In genomic region chr1:53076656-53077055, GRCm38 (mm10) we compare ENCODE assay signal across 33 mouse cellular contexts. TPM values are rescaled to one million over a fixed set of nuclear protein-coding genes. Genes with fewer than 3 reads are reported as not detected.
DNase-seq lines count a peak whose midpoint lies in the region; ATAC-seq and TF ChIP-seq lines count a peak whose summit lies in the region.
"Had no signal": no experiment of that assay in that cellular context is flagged by ENCODE, and none has a peak within 500 bp of the region (broad histone marks: within the 10 kb centered on the region; RNA-seq: fewer than 3 reads in every experiment).

No protein-coding gene starts in this region.

- ATAC-seq in cerebellum, adult (ENCODE audit: insufficient number of reproducible peaks, low FRiP score, low TSS enrichment), result 0 out of 2 replicates have a peak, but pooled peaks have one; percentile 31
- no peak for ATAC-seq in liver, postnatal 0 days
- ATAC-seq: intestine, postnatal 0 days; lung, postnatal 0 days; midbrain, embryonic 13.5 days had no signal

- no peaks in the 10 kb centered on the region for H3K4me1 ChIP-seq in liver, postnatal 0 days (ENCODE audit: insufficient read depth)
- H3K4me1 ChIP-seq: embryonic facial prominence, embryonic 10.5 days; embryonic facial prominence, embryonic 15.5 days; forebrain, embryonic 12.5 days; heart, embryonic 12.5 days; limb, embryonic 12.5 days; liver, embryonic 15.5 days; midbrain, embryonic 13.5 days; neural tube, embryonic 13.5 days; stomach, embryonic 15.5 days had no signal

- no peak for DNase-seq in cerebellum, adult 11 months
- peak; percentile 40 for DNase-seq in testis, postnatal 10 days (ENCODE audit: low spot score)
- no peak for DNase-seq in testis, postnatal 14 days (ENCODE audit: low spot score)
- DNase-seq in cerebellum, postnatal 10 days, result peak; percentile 72 to 74
- no peak for DNase-seq in ovary, postnatal 10 days (ENCODE audit: low spot score)
- DNase-seq in liver, postnatal 0 days, result no peak
- no peak for DNase-seq in frontal cortex, postnatal 25 days (ENCODE audit: low spot score in 2 of 2)
- DNase-seq: adrenal gland, postnatal 14 days; gastrocnemius, adult 2 months; heart, adult 2 months; kidney, adult 9 months; kidney, postnatal 10 days; layer of hippocampus, adult 9-11 months; lung, postnatal 4 days; retina, postnatal 1 day; right cerebral cortex, postnatal 25 days; thymus, adult 18-20 months; thymus, postnatal 36 days had no signal

- 77% methylated on average over 3 of the region's 3 CpGs for WGBS in liver, postnatal 0 days (ENCODE audit: insufficient replicate concordance)

- H3K4me2 ChIP-seq in liver, postnatal 0 days (ENCODE audit: low read depth, low read length), result no peak overlapping the region
- H3K4me2 ChIP-seq: embryonic facial prominence, embryonic 15.5 days; forebrain, embryonic 12.5 days; heart, embryonic 12.5 days; hindbrain, embryonic 14.5 days; limb, embryonic 12.5 days; liver, embryonic 15.5 days; midbrain, embryonic 13.5 days; neural tube, embryonic 13.5 days; stomach, embryonic 15.5 days had no signal

- TF ChIP-seq EP300 in liver, postnatal 0 days (IDR thresholded peaks at IDR 0.05; ENCODE audit: low read depth), result no peak

- no peak overlapping the region for H3K9ac ChIP-seq in liver, postnatal 0 days (replicated peaks)
- H3K9ac ChIP-seq: embryonic facial prominence, embryonic 15.5 days; forebrain, embryonic 12.5 days; heart, embryonic 12.5 days; hindbrain, embryonic 14.5 days; limb, embryonic 12.5 days; liver, embryonic 15.5 days; midbrain, embryonic 13.5 days; neural tube, embryonic 13.5 days; stomach, embryonic 15.5 days had no signal

- no peaks in the 10 kb centered on the region for H3K9me3 ChIP-seq in liver, postnatal 0 days (ENCODE audit: low read length)
- H3K9me3 ChIP-seq: embryonic facial prominence, embryonic 10.5 days; embryonic facial prominence, embryonic 15.5 days; forebrain, embryonic 12.5 days; G1E; heart, embryonic 12.5 days; limb, embryonic 12.5 days; liver, embryonic 15.5 days; midbrain, embryonic 13.5 days; neural tube, embryonic 13.5 days; stomach, embryonic 15.5 days had no signal

- H3K36me3 ChIP-seq in liver, postnatal 0 days (replicated peaks; ENCODE audit: insufficient read depth, low read length), result no peaks in the 10 kb centered on the region
- H3K36me3 ChIP-seq: embryonic facial prominence, embryonic 10.5 days; embryonic facial prominence, embryonic 15.5 days; forebrain, embryonic 12.5 days; G1E; heart, embryonic 12.5 days; limb, embryonic 12.5 days; liver, embryonic 15.5 days; midbrain, embryonic 13.5 days; neural tube, embryonic 13.5 days; stomach, embryonic 15.5 days had no signal

- no peak for TF ChIP-seq CTCF in liver, postnatal 0 days (IDR thresholded peaks at IDR 0.05; ENCODE audit: low read depth)

- no peaks in the 10 kb centered on the region for H3K27me3 ChIP-seq in liver, postnatal 0 days (ENCODE audit: insufficient read depth, low read length)
- H3K27me3 ChIP-seq: embryonic facial prominence, embryonic 15.5 days; forebrain, embryonic 12.5 days; heart, embryonic 12.5 days; limb, embryonic 12.5 days; liver, embryonic 15.5 days; midbrain, embryonic 13.5 days; neural tube, embryonic 13.5 days; stomach, embryonic 15.5 days had no signal

- H3K27ac ChIP-seq in liver, postnatal 0 days (ENCODE audit: low read depth), result no peak overlapping the region
- H3K27ac ChIP-seq: embryonic facial prominence, embryonic 10.5 days; embryonic facial prominence, embryonic 15.5 days; forebrain, embryonic 12.5 days; gastrocnemius, adult 2 months; heart, adult 2 months; hindbrain, embryonic 14.5 days; limb, embryonic 12.5 days; liver, embryonic 15.5 days; midbrain, embryonic 13.5 days; neural tube, embryonic 13.5 days; stomach, embryonic 15.5 days had no signal

- no peak overlapping the region for H3K4me3 ChIP-seq in liver, postnatal 0 days (ENCODE audit: low read depth, low read length)
- H3K4me3 ChIP-seq: embryonic facial prominence, embryonic 10.5 days; embryonic facial prominence, embryonic 15.5 days; forebrain, embryonic 12.5 days; gastrocnemius, adult 2 months; heart, adult 2 months; heart, embryonic 12.5 days; limb, embryonic 12.5 days; liver, embryonic 15.5 days; midbrain, embryonic 13.5 days; neural tube, embryonic 13.5 days; stomach, embryonic 15.5 days had no signal

RNA-seq across cellular contexts. Expression of gene Mstn, which starts 15.2 kb away (rescaled TPM):
- polyA plus RNA-seq in liver, postnatal 0 days (2015; fragmentation: Nextera tagmentation; extraction: Ambion mirVana), result 0.04 and 0.19 TPM in 2 replicates
- polyA plus RNA-seq: G1E; liver, adult 2 months; lung, postnatal 0 days had no signal

RNA-seq across cellular contexts. Expression of gene 1700019D03Rik, which starts 56.7 kb away (rescaled TPM):
- polyA plus RNA-seq in liver, postnatal 0 days (2015; fragmentation: Nextera tagmentation; extraction: Ambion mirVana), result 1.4 TPM in 2 replicates
- polyA plus RNA-seq: G1E; liver, adult 2 months had no signal

Comparison
In these comparisons a context has a peak if more than half of its experiments do, and no peak if none do; other contexts are left out.
1. DNase-seq: peak in testis, postnatal 10 days (single experiment) and cerebellum, postnatal 10 days (2 of 2); none in cerebellum, adult 11 months (single experiment), testis, postnatal 14 days (single experiment), ovary, postnatal 10 days (single experiment), liver, postnatal 0 days (single experiment) and frontal cortex, postnatal 25 days (0 of 2).